Mouse (Mus musculus): Measurements from ENCODE around the gene Tubgcp3. TPM values are rescaled to one million over a fixed set of nuclear protein-coding genes. Genes with fewer than 3 reads are reported as not detected.
"Not testable (repeated sequence)": the region's sequence is repeated elsewhere in the genome, so short reads cannot be mapped to it uniquely, and the experiment has no call there.

Gene Tubgcp3
- total RNA-seq (2021): 31.8 and 38.9 TPM in 2 replicates
- long read RNA-seq, experiment 1, transcript Tubgcp3-201 (22 exons, 3,797 nt): major isoform, 35 of 54 reads
- long read RNA-seq, experiment 1, partial matches to known transcripts: 5 of 54 reads
- long read RNA-seq, experiment 1, other reads (novel, unspliced or antisense): 12 of 54 reads
- long read RNA-seq, experiment 2, transcript Tubgcp3-201 (22 exons, 3,797 nt): major isoform, 31 of 43 reads
- long read RNA-seq, experiment 2, partial matches to known transcripts: 2 of 43 reads
- long read RNA-seq, experiment 2, other reads (novel, unspliced or antisense): 8 of 43 reads

DNA sequence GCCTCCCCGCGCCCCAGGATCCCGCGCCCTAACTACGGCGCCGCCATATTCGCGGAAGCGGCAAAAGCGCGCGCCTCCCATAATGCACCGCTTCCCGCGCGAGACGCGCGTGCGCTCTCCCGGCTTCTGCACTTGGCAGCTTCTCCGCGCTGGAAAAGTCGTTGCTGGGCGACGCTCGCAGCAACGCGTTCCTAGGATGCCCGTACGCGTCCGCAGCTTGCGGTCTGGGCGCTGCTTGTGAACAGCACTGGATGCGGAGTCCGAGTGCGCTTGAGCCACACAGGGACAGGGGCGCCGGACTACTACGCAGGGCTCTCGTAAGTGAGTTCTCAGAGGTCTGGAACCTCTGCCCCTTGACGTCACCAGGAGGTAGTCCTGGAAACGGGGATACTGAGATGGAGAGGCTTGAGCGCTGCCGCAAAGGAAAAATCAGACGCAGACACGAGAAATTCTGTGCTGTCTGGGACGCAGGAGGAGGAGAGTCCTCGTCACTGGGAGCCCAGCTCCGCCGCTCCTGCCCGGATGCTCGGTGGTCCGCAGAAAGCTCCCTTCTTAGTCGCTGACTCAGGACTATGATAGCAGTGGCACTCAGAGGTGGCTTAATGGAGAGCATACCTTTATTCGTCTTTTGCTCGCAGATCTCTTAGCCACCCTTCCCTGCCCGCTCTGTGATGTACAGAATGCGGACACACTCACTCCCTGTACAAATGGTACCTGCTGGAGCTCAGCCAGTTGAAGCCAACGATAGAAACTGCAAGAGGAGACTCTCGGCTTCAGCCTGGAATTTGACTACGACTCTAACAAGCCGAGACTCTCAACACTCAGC is at the start of gene Tubgcp3:
TSS of gene Tubgcp3 (minus strand) at position 193 of the 826 bp plus-strand sequence.
- DNase-seq: peak; percentile 94

DNA sequence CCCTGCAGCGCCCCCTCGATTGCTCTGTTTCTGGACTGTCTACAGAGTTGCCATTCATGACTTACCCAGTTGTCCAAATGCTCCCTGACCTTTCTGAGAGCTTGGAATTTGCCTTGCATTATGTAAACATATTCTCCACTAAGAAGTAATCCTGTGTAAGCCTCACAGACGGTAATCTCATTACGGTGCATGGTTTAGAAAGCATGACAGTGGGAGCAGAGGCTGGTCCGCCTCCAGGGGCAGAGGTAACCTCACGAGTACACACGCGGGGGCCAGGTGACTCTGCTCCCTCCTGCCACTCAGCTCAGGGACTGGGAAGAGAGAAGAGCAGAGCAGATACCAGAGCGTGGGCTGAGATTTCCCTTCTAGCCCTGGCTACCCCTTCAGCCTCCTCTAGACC is 47.0 kb upstream of the Tubgcp3 start:
- DNase-seq: no peak

DNA sequence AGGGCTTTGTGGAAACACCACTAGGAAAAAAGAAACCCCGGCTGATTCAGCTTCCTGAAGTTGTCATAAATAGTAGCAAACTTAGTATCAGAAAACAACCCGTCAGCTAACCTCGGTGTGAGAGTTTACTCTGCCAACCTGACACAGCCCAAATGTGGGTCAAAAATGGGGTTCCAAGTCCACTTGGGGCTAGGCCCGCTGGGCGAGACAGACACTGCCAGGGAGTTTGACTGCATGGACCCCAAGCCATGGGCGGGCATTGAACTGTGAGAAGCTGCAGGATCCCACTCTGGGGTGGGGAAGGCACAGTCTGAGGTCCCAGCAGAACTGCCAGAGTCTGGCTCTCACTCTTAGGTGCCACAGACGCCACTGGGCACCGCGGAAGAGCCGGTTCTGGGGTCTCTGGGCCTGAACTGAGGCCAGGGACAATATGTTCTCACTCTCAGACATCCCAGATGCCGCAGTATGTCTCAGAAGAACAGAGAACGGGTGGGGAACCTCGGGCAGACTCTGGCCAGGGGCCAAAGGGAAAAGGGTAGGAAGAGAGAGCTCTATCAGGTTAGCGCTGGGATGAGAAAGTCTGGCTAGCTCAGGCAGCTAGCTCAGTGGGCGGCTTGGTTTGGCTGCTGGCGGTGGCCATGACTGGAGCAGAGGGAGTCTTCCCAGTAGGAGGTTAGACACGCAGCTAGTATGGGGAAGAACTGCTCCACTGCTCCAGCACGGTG is 44.0 kb upstream of the Tubgcp3 start:
- no peak for DNase-seq

- DNase-seq: peak; percentile 47
These were observed 39.6 kb upstream of the Tubgcp3 start for GRCm38 (mm10) chr8:12711623-12712022.

GRCm38 (mm10) chr8:12703597-12703996 is 31.5 kb upstream of the Tubgcp3 start:
- DNase-seq: no peak

DNA sequence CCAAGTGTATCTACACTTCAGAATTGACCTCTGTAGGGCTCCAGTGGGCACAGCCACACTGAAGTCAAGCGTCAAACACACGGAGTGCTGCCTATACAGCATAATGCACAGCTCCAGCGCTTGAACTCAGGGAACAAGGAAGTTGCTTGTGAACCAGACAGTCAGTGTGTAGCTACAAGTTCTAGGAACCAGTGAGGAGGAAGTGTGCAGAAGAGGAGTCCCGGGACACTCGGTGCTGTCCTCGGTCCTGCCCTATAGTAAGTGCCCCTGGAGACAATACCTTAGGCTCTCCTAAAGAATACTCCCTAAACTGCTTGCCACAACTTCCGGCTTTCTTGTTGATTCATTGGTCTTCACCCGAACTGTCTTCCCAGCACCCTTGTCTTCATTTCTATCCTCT is 30.2 kb upstream of the Tubgcp3 start:
- no peak for DNase-seq

DNA sequence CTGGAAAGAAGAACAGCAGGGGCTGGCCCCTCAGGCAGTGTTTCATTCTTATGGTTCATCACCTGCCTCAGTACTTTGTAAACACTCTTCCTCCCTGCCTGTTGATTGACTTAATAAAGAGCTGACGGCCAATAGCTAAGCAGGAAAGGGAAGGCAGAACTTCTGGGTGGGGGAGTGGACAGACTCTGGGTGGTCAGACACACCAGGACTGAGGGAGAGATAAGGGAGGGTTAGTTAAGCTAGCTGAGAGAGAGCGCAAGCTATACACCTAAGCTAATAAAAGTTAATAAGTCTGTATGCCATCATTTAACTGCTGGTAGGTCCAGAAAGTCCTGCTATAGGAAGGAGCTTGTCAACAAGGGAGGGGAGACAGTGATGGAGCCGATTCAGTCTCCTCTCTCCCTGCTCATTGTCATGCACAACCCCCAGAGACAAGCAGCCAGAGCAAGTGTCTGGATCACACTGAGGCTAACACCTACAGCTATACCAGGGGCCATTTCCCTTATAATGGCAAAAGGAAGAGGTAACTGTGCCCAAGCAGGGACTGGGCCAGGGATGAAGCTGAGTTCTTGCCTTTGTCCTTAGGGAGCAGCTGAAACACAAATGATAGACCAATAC is 26.7 kb upstream of the Tubgcp3 start:
- no peak for DNase-seq

DNA sequence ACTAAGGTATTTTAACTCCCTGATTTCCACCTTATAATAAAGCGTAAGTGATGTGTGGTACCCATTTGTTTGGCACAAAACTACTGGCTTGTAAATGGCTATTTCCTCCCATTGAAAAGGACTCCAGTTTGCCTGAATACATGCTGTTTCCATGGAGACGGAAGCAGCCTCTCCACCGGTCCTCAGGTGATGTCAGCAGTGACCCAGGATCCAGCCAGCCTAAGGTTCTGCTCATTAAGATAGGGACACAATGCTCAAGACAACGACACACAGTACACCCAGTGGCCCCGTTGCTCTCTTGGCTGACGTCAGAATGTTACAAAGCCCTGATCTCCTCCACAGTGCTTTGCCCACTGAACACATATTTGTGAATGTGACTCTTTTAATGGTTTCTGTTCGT is 16.8 kb upstream of the Tubgcp3 start:
- DNase-seq: no peak

DNA sequence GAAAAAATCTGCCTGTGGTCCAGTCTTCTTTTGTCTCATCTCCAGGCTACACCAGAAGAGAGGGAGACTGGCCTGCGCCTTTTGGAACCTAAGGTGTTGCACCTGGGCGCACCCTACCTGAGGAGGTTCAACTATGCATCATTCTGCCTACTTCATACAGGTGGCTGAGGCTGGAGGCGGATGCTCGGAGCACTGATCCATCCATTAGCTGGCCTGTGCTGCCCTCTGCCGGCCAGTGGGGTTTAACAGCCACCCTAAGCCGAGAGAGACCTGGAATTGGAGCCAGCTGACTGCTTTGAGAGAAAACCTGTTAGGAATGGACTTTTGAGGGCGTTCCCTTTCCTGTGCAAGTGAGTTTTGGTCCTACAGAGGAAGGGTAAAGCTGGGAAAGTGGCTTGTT is 5.5 kb upstream of the Tubgcp3 start:
- DNase-seq: peak; percentile 90

- no peak for DNase-seq
These were observed 484 bp downstream of the Tubgcp3 start for GRCm38 (mm10) chr8:12671473-12672055.

DNA sequence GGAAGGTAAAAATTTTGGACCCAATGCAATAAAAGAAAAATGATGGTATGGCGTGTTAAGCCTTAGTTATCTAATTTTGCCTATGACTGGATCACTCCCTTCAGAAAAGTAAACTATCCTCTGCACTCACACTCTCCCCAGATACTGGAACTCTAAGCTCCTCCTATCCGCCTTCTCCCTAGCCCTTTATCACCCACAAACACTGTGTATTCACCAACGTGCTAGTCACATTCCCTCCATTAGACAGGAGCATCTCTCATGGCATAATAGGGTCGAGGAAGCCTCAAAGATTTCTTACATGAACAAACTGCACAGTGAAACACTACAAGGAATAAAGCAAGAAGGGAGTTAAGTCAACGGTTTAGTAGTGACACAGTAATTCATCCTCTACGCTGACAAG is 1.1 kb downstream of the Tubgcp3 start:
- no peak for DNase-seq

DNA sequence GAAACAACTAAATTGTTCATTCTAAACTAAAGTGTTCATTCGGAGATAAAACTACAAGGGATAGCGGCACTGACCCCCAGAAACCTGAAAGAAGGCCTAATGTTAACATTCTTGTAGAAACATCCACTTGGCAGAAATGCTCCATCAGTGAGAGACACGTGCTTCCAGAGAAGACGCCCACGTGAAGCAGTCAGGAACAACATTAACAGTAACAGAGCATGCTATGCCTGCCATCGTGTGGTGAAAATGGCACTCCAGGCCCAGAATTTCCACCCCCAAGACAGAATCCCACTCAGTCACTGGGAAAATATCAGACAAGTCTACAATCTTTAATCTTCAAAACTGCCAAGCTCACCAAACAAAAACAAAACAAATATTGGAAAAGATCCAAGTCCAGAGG is 3.2 kb downstream of the Tubgcp3 start:
- peak; percentile 29 for DNase-seq

GRCm38 (mm10) chr8:12666530-12666929 is 5.5 kb downstream of the Tubgcp3 start:
- not testable (repeated sequence) for DNase-seq

DNA sequence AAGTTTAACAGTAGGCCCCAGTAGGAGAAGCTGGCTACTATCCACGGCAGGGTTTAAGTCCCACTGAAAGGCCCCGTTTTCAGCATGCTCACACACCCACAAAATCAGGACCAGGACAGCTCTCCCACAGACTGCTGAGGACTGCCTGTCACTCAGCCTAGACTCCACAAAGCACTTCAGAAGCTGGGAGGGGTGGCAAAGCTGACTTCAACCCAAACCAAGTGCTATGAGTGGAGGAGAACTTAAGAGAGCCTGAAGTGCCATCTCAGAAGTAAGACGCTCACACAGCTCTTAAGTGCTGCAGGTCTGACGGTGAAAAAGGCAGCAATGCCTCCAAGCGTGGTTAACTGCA is 9.0 kb downstream of the Tubgcp3 start:
- DNase-seq: no peak

GRCm38 (mm10) chr8:12662375-12663104 is 9.5 kb downstream of the Tubgcp3 start:
- peak; percentile 35 for DNase-seq

GRCm38 (mm10) chr8:12657411-12657810 is 14.6 kb downstream of the Tubgcp3 start:
- no peak for DNase-seq

DNA sequence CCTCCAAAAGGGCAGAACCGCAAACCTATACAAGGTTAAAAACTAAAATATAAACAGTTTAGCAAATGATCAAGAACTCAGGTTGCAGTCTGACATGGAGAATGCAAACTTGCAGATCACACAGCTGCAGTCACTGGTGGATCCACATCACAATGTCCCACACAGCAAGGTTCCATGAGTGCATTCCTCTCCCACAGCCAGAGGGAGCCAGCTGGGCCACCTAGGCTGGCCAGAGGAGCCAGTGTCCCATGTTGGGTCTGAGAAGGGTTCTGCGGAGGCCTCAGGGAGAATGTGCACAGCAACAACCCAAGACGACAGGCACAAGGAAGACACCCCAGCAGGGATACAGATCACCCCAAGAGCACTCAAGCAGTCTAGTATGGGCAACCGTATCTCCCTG is 20.8 kb downstream of the Tubgcp3 start:
- DNase-seq: no peak

DNA sequence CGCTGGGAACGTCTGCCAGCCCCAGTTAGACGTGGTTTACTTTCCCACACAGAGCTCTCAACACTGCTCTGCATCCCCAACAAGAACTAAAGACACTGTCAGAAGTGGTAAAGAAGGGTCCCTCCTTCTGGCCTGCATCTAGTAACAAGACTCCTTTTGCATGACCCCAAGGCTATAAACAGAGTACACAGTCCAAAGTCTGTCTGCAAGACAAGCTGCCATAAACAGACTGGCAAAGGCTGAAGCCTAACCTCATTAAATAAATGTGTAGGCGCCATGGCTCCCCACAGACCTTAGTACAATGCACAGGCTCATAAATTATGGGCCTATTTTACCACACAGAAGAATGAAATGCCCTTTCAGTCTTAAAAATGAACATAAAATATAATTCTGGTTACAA is 21.6 kb downstream of the Tubgcp3 start:
- no peak for DNase-seq

GRCm38 (mm10) chr8:12648951-12649350 is 23.1 kb downstream of the Tubgcp3 start:
- no peak for DNase-seq

GRCm38 (mm10) chr8:12646536-12646935 is 25.5 kb downstream of the Tubgcp3 start:
- DNase-seq: no peak

DNA sequence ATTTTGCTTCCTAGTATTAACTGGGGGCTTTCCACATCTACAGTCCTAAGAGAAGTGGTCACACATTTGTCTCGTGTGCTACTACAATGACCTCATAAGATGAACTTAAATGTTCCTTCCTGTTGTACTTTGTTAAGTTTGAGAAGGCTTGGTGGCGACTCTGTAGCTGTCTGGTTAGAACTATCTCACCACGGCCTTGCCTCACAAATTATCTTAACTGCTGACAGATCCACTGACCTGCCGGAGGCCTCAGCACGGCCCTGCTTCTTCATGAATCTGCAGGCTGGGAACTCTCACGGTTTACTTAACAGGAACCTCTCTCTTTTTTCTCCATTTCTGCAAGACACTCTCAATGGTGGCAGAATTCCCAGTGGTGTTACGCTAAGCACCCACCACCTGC is 27.2 kb downstream of the Tubgcp3 start:
- DNase-seq: no peak

DNA sequence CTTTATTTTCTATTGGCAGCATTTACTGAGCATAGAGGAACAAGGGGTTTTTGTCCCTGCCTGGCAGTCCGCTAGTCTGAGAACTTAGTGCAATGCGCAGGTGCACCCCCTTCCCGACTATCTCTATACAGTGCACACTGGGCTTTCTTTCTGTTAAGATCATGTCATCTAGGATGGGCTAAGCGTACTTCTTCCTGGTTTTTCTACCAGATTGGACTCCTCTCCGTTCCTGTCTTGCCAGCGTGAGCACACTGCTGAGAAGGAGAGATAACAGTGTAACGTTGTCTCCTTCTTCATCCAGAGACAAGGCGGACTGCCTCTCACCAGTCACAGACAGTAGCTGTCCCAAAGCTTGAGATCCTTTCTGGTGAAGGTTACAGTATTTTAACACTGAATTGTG is 27.7 kb downstream of the Tubgcp3 start:
- DNase-seq: no peak
